Mouse (Mus musculus) intestine, postnatal 0 days (tissue): ENCODE measurements around the gene Cntf. TPM values are rescaled to one million over a fixed set of nuclear protein-coding genes. Genes with fewer than 3 reads are reported as not detected.
A peak's percentile ranks its signal among the peaks of the same experiment; 100 is the strongest.

Experiments
- ATAC-seq: fragments of 200-750 bp; cut with Nextera tagmentation; 2 replicates; pipeline ENCODE4 v1.8.0; 2017; ENCODE audit warnings: mild to moderate bottlenecking, moderate TSS enrichment, moderate library complexity
- H3K27ac ChIP-seq: fragments of 300-500 bp; sonication (generic); 2 replicates; pipeline ENCODE4 v1.5.1; 2014; ENCODE audit warnings: mild to moderate bottlenecking, low read depth, low read length, moderate library complexity
- H3K27me3 ChIP-seq: fragments of 300-500 bp; sonication (generic); replicated peaks from 2 replicates; pipeline ENCODE4 v1.6.1; 2014; ENCODE audit warnings: low read length, mixed read lengths; ENCODE audit not compliant: control insufficient read depth, insufficient read depth
- H3K36me3 ChIP-seq: fragments of 300-500 bp; sonication (generic); 2 replicates; pipeline ENCODE4 v1.6.1; 2014; ENCODE audit warnings: mild to moderate bottlenecking, moderate library complexity; ENCODE audit not compliant: control insufficient read depth, insufficient read depth
- H3K4me1 ChIP-seq: fragments of 300-500 bp; sonication (generic); replicated peaks from 2 replicates; pipeline ENCODE4 v1.6.1; 2014; ENCODE audit warnings: antibody characterized with exemption, low read length, mixed read lengths; ENCODE audit not compliant: control insufficient read depth, insufficient read depth
- H3K4me2 ChIP-seq: fragments of 300-500 bp; sonication (generic); replicated peaks from 2 replicates; pipeline ENCODE4 v1.6.1; 2014; ENCODE audit warnings: low read depth, mild to moderate bottlenecking, moderate library complexity
- H3K4me3 ChIP-seq: fragments of 300-500 bp; sonication (generic); 2 replicates; pipeline ENCODE4 v1.5.1; 2014; ENCODE audit warnings: low read depth, low read length
- H3K9ac ChIP-seq: fragments of 300-500 bp; sonication (generic); 2 replicates; pipeline ENCODE4 v1.6.1; 2014; ENCODE audit warnings: mild to moderate bottlenecking, low read depth, low read length
- H3K9me3 ChIP-seq: fragments of 300-500 bp; sonication (generic); 2 replicates; pipeline ENCODE4 v1.6.1; 2016; ENCODE audit warnings: mixed run types; ENCODE audit not compliant: control insufficient read depth
- CTCF ChIP-seq: sonication (generic); IDR thresholded peaks from 2 replicates; pipeline ENCODE4 v1.5.1; 2016; ENCODE audit warnings: low read depth, mild to moderate bottlenecking, control low read depth, antibody characterized with exemption, moderate library complexity
- WGBS: fragments of 180-500 bp; shearing (Covaris S2); extraction: QIAGEN DNeasy Blood & Tissue Kit; methylation state at CpG from one replicate; pipeline ENCODE4 v1.1.7; 2014; 5-methylcytosine and 5-hydroxymethylcytosine counted together
- polyA plus RNA-seq: library from polyadenylated mRNA; unstranded; fragments of >200 nt; fragmentation: Nextera tagmentation; extraction: Ambion mirVana; gene quantifications from 2 replicates; pipeline ENCODE4 v1.2.1, GENCODE M21; 2015

The Cntf gene
- polyA plus RNA-seq, 1 experiment from 2014 or later, result 1.1 TPM

DNA sequence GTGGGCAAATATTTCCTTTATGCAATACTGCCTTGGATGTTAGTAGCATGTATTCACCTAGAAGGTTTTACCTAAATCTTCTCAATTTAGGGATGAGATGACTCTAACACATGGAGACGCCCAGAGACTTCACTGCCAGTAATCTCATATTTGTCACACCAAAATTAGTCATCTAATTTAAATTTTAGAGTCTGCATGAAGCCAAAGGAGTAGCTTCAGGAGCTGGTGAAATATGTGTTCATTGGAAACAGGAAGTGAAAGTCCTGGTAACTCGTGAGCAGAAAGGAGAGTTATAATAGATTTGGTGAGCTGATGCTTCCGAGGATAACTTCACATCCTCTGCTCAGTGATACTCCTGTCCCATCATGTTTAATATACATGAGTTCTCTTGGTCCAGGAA is 35.6 kb upstream of the Cntf start:
- no peak overlapping the region for H3K9ac ChIP-seq
- no peaks in the 10 kb centered on the region; the same call in 1 of the 2 replicates for H3K4me1 ChIP-seq
- no peak overlapping the region for H3K4me2 ChIP-seq
- 68% methylated on average over 3 of the region's 3 CpGs for WGBS
- H3K36me3 ChIP-seq, result no peaks in the 10 kb centered on the region
- no peaks in the 10 kb centered on the region for H3K27me3 ChIP-seq
- no peak overlapping the region for H3K27ac ChIP-seq
- H3K4me3 ChIP-seq, result no peak overlapping the region
- no peaks in the 10 kb centered on the region for H3K9me3 ChIP-seq
- no peak for ATAC-seq
- no peak for TF ChIP-seq CTCF

- Histone ChIP-seq H3K4me1 (no peaks in the 10 kb centered on the region; the same call in 1 of the 2 replicates), H3K27me3 (no peaks in the 10 kb centered on the region), H3K9ac (no peak overlapping the region), H3K27ac (no peak overlapping the region), H3K4me3 (no peak overlapping the region), H3K36me3 (no peaks in the 10 kb centered on the region), H3K9me3 (no peaks in the 10 kb centered on the region), H3K4me2 (no peak overlapping the region)
- no peak for TF ChIP-seq CTCF
- WGBS, result 74% methylated on average over 2 of the region's 2 CpGs
- no peak for ATAC-seq
Measured at GRCm38 (mm10) chr19:12800621-12801020, 35.2 kb upstream of the Cntf start.

DNA sequence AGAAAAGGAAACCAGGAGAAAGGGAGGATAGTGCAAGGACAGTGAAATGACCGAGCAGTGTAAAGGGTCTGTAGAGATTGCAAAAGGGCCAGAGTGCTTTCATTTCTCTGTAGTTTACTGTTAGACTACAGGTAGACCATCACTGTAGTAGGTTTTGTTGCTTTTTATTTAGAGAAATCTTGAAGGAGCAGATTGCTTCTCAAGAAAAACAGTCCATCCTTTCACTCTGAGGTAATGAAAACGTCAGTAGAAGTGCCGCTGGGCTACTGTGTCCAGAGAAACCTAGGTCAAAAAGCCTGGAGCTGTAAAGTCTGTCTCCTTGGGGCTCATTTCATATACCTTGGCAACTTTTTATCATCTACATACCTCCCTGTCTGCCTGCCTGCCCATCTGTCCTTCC is 33.6 kb upstream of the Cntf start:
- Histone ChIP-seq H3K27ac (no peak overlapping the region), H3K36me3 (no peaks in the 10 kb centered on the region), H3K4me1 (no peaks in the 10 kb centered on the region; the same call in 1 of the 2 replicates), H3K4me2 (no peak overlapping the region), H3K9me3 (no peaks in the 10 kb centered on the region), H3K9ac (no peak overlapping the region), H3K27me3 (no peaks in the 10 kb centered on the region), H3K4me3 (no peak overlapping the region)
- WGBS, result 86% methylated on average over 3 of the region's 3 CpGs
- no peak for TF ChIP-seq CTCF
- ATAC-seq, result no peak

DNA sequence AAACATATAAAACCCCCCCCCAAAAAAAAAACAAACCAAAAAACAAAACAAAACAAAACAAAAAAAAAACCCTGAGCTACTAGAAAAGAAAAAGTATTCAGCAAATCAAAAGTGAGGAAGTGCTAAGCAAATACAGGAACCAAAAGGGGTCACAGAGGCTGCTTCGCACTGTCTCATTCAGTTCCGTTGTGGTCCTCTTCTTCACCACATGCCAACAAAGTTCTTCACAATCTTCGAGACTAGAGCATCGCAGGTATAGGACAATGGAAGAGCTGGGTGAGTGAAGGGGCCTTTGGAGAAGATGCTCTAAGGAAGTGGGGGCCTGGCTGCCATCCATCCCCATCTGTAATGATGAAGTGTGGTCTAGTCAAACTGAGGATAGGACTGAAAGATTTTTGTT is 33.0 kb upstream of the Cntf start:
- 0 out of 2 replicates have a peak overlapping the region, but pooled peaks have one; percentile 3 for H3K4me3 ChIP-seq
- H3K4me2 ChIP-seq, result no peak overlapping the region
- H3K9me3 ChIP-seq, result no peaks in the 10 kb centered on the region
- WGBS, result 83% methylated on average over 4 of the region's 4 CpGs
- ATAC-seq, result no peak
- no peaks in the 10 kb centered on the region; the same call in 1 of the 2 replicates for H3K4me1 ChIP-seq
- H3K27ac ChIP-seq, result no peak overlapping the region
- no peak for TF ChIP-seq CTCF
- no peak overlapping the region for H3K9ac ChIP-seq
- H3K36me3 ChIP-seq, result no peaks in the 10 kb centered on the region
- H3K27me3 ChIP-seq, result no peaks in the 10 kb centered on the region

GRCm38 (mm10) chr19:12797071-12797470 is 31.6 kb upstream of the Cntf start:
- Histone ChIP-seq H3K9me3 (no peaks in the 10 kb centered on the region), H3K4me3 (peak overlapping the region; percentile 99), H3K36me3 (no peaks in the 10 kb centered on the region), H3K4me1 (no peaks in the 10 kb centered on the region; the same call in 1 of the 2 replicates), H3K27ac (peak overlapping the region; percentile 100), H3K4me2 (peak overlapping the region; percentile 63), H3K27me3 (no peaks in the 10 kb centered on the region), H3K9ac (peak overlapping the region; percentile 100)
- ATAC-seq, result no peak
- TF ChIP-seq CTCF, result peak; percentile 71
- under 1% methylated on average over 7 of the region's 7 CpGs for WGBS

- Histone ChIP-seq H3K27me3 (no peaks in the 10 kb centered on the region), H3K36me3 (no peaks in the 10 kb centered on the region), H3K27ac (peak overlapping the region; percentile 100), H3K9me3 (no peaks in the 10 kb centered on the region), H3K9ac (peak overlapping the region; percentile 100), H3K4me2 (peak overlapping the region; percentile 63), H3K4me3 (peak overlapping the region; percentile 99), H3K4me1 (no peaks in the 10 kb centered on the region; the same call in 1 of the 2 replicates)
- WGBS, result under 1% methylated on average over 29 of the region's 29 CpGs
- peak; percentile 50 for ATAC-seq
- TF ChIP-seq CTCF, result peak; percentile 32
Measured at GRCm38 (mm10) chr19:12796328-12796931, 31.0 kb upstream of the Cntf start.
